In genomic region chr2:32914896-32915295, GRCm38 (mm10) we compare ENCODE assay signal across 8 mouse cellular contexts. TPM values are rescaled to one million over a fixed set of nuclear protein-coding genes. Genes with fewer than 3 reads are reported as not detected.
DNase-seq lines count a peak whose midpoint lies in the region; ATAC-seq and TF ChIP-seq lines count a peak whose summit lies in the region.

No protein-coding gene starts in this region.

- H3K27me3 ChIP-seq in forebrain, embryonic 11.5 days (ENCODE audit: control insufficient read depth, insufficient read depth, low read length): peaks cover 2% of the 10 kb centered on the region; the same call in 1 of the 2 replicates

- TF ChIP-seq CTCF in left cerebral cortex, adult 2 months (IDR thresholded peaks at IDR 0.05): no peak

- peak overlapping the region; percentile 50; the same call in 1 of the 2 replicates for H3K27ac ChIP-seq in left cerebral cortex, adult 2 months
- no peak overlapping the region for H3K27ac ChIP-seq in forebrain, embryonic 11.5 days (ENCODE audit: low read depth, low read length)

- 56% methylated on average over 3 of the region's 3 CpGs for WGBS in forebrain, embryonic 11.5 days

- peak; percentile 27; the same call in 1 of the 2 replicates for ATAC-seq in forebrain, embryonic 11.5 days (replicated peaks; ENCODE audit: low FRiP score)
- ATAC-seq in megakaryocyte progenitor cell, adult 5-6 weeks (replicated peaks; ENCODE audit: poor library complexity): no peak

- H3K4me2 ChIP-seq in forebrain, embryonic 11.5 days (ENCODE audit: low read depth, low read length, severe bottlenecking): no peak overlapping the region

- no peaks in the 10 kb centered on the region for H3K9me3 ChIP-seq in forebrain, embryonic 11.5 days (ENCODE audit: control insufficient read depth, low read length)

- H3K4me3 ChIP-seq in left cerebral cortex, adult 2 months: no peak overlapping the region
- H3K4me3 ChIP-seq in forebrain, embryonic 11.5 days (ENCODE audit: low read depth, low read length): no peak overlapping the region

- no peak for DNase-seq in left cerebral cortex, adult 2 months (ENCODE audit: extremely low spot score in 1 of 2, low spot score in 2 of 2)
- DNase-seq in left cerebral cortex, adult 11 months (ENCODE audit: low spot score): no peak
- no peak for DNase-seq in forebrain, embryonic 11.5 days (ENCODE audit: low spot score)
- peak; percentile 73 for DNase-seq in heart, postnatal 25 days (ENCODE audit: low spot score)
- peak; percentile 75 to 86 for DNase-seq in kidney, postnatal 4 days
- DNase-seq in mesoderm, embryonic 11.5 days (ENCODE audit: low read depth, low spot score): peak; percentile 35
- DNase-seq in thymus, postnatal 4 days: no peak

- H3K4me1 ChIP-seq in forebrain, embryonic 11.5 days (replicated peaks; ENCODE audit: control insufficient read depth, insufficient read depth, low read length): no peaks in the 10 kb centered on the region

- intact Hi-C loops in left cerebral cortex, adult 2 months (cut with DNase I): loop anchor here (5.0 kb wide), 1 partner anchor 138 kb away; the partner anchor contains the start of genes Ptrh1 and Ttc16
- intact Hi-C loops in heart, postnatal 25 days (cut with DNase I): no loop called here

- no peak overlapping the region for H3K9ac ChIP-seq in forebrain, embryonic 11.5 days (ENCODE audit: low read length)

- H3K36me3 ChIP-seq in forebrain, embryonic 11.5 days (ENCODE audit: control insufficient read depth, insufficient read depth, low read length): no peaks in the 10 kb centered on the region; the same call in 1 of the 2 replicates

RNA-seq across cellular contexts. Expression of gene Fam129b, which starts 39.0 kb away (rescaled TPM):
- 10 to 100 TPM; 24.4 to 31.4 TPM for total RNA-seq in left cerebral cortex, adult 2 months (2021)
- polyA plus RNA-seq in forebrain, embryonic 11.5 days (2014; fragmentation: Nextera tagmentation; extraction: Ambion mirVana): 13.8 and 15.4 TPM in 2 replicates
- total RNA-seq in heart, postnatal 25 days (2021): 10 to 100 TPM; 23.8 to 31.9 TPM
- 3.3 and 3.5 TPM in 2 replicates for total RNA-seq in megakaryocyte progenitor cell, adult 5-6 weeks (2015)
- 6.5 and 6.8 TPM in 2 replicates for total RNA-seq in megakaryocyte progenitor cell, adult 5-6 weeks (2017)

RNA-seq across cellular contexts. Expression of gene Rpl12, which starts 46.5 kb away (rescaled TPM):
- total RNA-seq in left cerebral cortex, adult 2 months (2021): 100 to 1,000 TPM; 110 to 129 TPM
- polyA plus RNA-seq in forebrain, embryonic 11.5 days (2014; fragmentation: Nextera tagmentation; extraction: Ambion mirVana): 134 and 151 TPM in 2 replicates
- 10 to 100 TPM; 54.8 to 58.8 TPM for total RNA-seq in heart, postnatal 25 days (2021)
- total RNA-seq in megakaryocyte progenitor cell, adult 5-6 weeks (2015): 2,719 and 2,750 TPM in 2 replicates
- 2,545 and 2,724 TPM in 2 replicates for total RNA-seq in megakaryocyte progenitor cell, adult 5-6 weeks (2017)

RNA-seq across cellular contexts. Expression of gene Lrsam1, which starts 46.5 kb away (rescaled TPM):
- total RNA-seq in left cerebral cortex, adult 2 months (2021): 10 to 100 TPM; 37.6 to 38.2 TPM
- 10.7 and 13.0 TPM in 2 replicates for polyA plus RNA-seq in forebrain, embryonic 11.5 days (2014; fragmentation: Nextera tagmentation; extraction: Ambion mirVana)
- total RNA-seq in heart, postnatal 25 days (2021): 10 to 100 TPM; 12.4 to 16.4 TPM
- 2.9 and 3.0 TPM in 2 replicates for total RNA-seq in megakaryocyte progenitor cell, adult 5-6 weeks (2015)
- total RNA-seq in megakaryocyte progenitor cell, adult 5-6 weeks (2017): 3.5 and 3.7 TPM in 2 replicates

Comparison
In these comparisons a context has a peak if more than half of its experiments do, and no peak if none do; other contexts are left out.
1. DNase-seq: peak in heart, postnatal 25 days (single experiment), kidney, postnatal 4 days (2 of 2) and mesoderm, embryonic 11.5 days (single experiment); none in left cerebral cortex, adult 2 months (0 of 2), left cerebral cortex, adult 11 months (single experiment), forebrain, embryonic 11.5 days (single experiment) and thymus, postnatal 4 days (single experiment).
2. RNA of gene Rpl12, which starts 46.5 kb away (total RNA-seq): 2,545 to 2,750 TPM in megakaryocyte progenitor cell, adult 5-6 weeks; 110 to 129 TPM in left cerebral cortex, adult 2 months and 54.8 to 58.8 TPM in heart, postnatal 25 days; every median in the first group is over 10 times any median in the second.